Mouse (Mus musculus) neural tube, embryonic 12.5 days (tissue): ENCODE measurements around the gene Ceacam1. TPM values are rescaled to one million over a fixed set of nuclear protein-coding genes. Genes with fewer than 3 reads are reported as not detected.
"Not testable (repeated sequence)": the region's sequence is repeated elsewhere in the genome, so short reads cannot be mapped to it uniquely, and the experiment has no call there.

Experiments used
- ATAC-seq: fragments of 200-750 bp; cut with Nextera tagmentation; 2 replicates; pipeline ENCODE4 v1.8.0; 2017; ENCODE audit warnings: low read depth, mild to moderate bottlenecking, moderate TSS enrichment, moderate library complexity; ENCODE audit not compliant: low FRiP score
- H3K27ac ChIP-seq: fragments of 300-500 bp; sonication (generic); 2 replicates; pipeline ENCODE4 v1.5.1; 2016
- H3K27me3 ChIP-seq: fragments of 300-500 bp; sonication (generic); replicated peaks from 2 replicates; pipeline ENCODE4 v1.6.1; 2016; ENCODE audit warnings: mild to moderate bottlenecking
- H3K36me3 ChIP-seq: fragments of 300-500 bp; sonication (generic); 2 replicates; pipeline ENCODE4 v1.6.1; 2016; ENCODE audit warnings: mild to moderate bottlenecking
- H3K4me1 ChIP-seq: fragments of 300-500 bp; sonication (generic); 2 replicates; pipeline ENCODE4 v1.6.1; 2016
- H3K4me2 ChIP-seq: fragments of 300-500 bp; sonication (generic); replicated peaks from 2 replicates; pipeline ENCODE4 v1.6.1; 2016; ENCODE audit warnings: mild to moderate bottlenecking
- H3K4me3 ChIP-seq: fragments of 300-500 bp; sonication (generic); 2 replicates; pipeline ENCODE4 v1.5.1; 2016
- H3K9ac ChIP-seq: fragments of 300-500 bp; sonication (generic); 2 replicates; pipeline ENCODE4 v1.6.1; 2016; ENCODE audit warnings: mild to moderate bottlenecking
- H3K9me3 ChIP-seq: fragments of 300-500 bp; sonication (generic); 2 replicates; pipeline ENCODE4 v1.6.1; 2016; ENCODE audit warnings: mild to moderate bottlenecking
- WGBS: fragments of 180-500 bp; shearing (Covaris S2); methylation state at CpG from one replicate; pipeline ENCODE4 v1.1.7; 2016; 5-methylcytosine and 5-hydroxymethylcytosine counted together
- polyA plus RNA-seq: library from polyadenylated mRNA; unstranded; fragments of >200 nt; fragmentation: Nextera tagmentation; extraction: Ambion mirVana; gene quantifications from 2 replicates; pipeline ENCODE4 v1.2.1, GENCODE M21; 2016

Gene Ceacam1
- polyA plus RNA-seq, 1 experiment from 2014 or later, result 1.3 TPM

GRCm38 (mm10) chr7:25471821-25472220 is 5.6 kb downstream of the Ceacam1 start:
- not testable (repeated sequence) for H3K9ac ChIP-seq, H3K27ac ChIP-seq, H3K4me2 ChIP-seq, ATAC-seq, H3K36me3 ChIP-seq, H3K27me3 ChIP-seq, H3K4me1 ChIP-seq, H3K9me3 ChIP-seq, H3K4me3 ChIP-seq
- WGBS, result 82% methylated on average over 6 of the region's 6 CpGs

- not testable (repeated sequence) for H3K4me3 ChIP-seq, H3K27me3 ChIP-seq, H3K4me2 ChIP-seq, H3K36me3 ChIP-seq, H3K4me1 ChIP-seq, H3K9ac ChIP-seq, H3K27ac ChIP-seq, H3K9me3 ChIP-seq, ATAC-seq
- 87% methylated on average over 3 of the region's 3 CpGs for WGBS
Measured at GRCm38 (mm10) chr7:25465586-25465985, 11.8 kb downstream of the Ceacam1 start.

- H3K4me2 ChIP-seq, result no peak overlapping the region
- no peak overlapping the region for H3K27ac ChIP-seq
- no peaks in the 10 kb centered on the region for H3K4me1 ChIP-seq
- no peak for ATAC-seq
- 72% methylated on average over 1 of the region's 1 CpGs for WGBS
- no peak overlapping the region for H3K9ac ChIP-seq
- H3K27me3 ChIP-seq, result no peaks in the 10 kb centered on the region
- H3K36me3 ChIP-seq, result no peaks in the 10 kb centered on the region
- no peaks in the 10 kb centered on the region for H3K9me3 ChIP-seq
- no peak overlapping the region for H3K4me3 ChIP-seq
Measured at GRCm38 (mm10) chr7:25465010-25465409, 12.4 kb downstream of the Ceacam1 start.

GRCm38 (mm10) chr7:25462033-25462337 is 15.4 kb downstream of the Ceacam1 start:
- no CpG with 5 or more reads among the region's 1 CpGs for WGBS
- H3K27me3 ChIP-seq, H3K9me3 ChIP-seq, H3K4me1 ChIP-seq, H3K4me3 ChIP-seq, H3K9ac ChIP-seq, H3K4me2 ChIP-seq, ATAC-seq, H3K36me3 ChIP-seq, H3K27ac ChIP-seq: not testable (repeated sequence)

- not testable (repeated sequence) for H3K27ac ChIP-seq, H3K4me2 ChIP-seq, H3K9me3 ChIP-seq, H3K36me3 ChIP-seq, H3K27me3 ChIP-seq, H3K9ac ChIP-seq, H3K4me3 ChIP-seq, H3K4me1 ChIP-seq
- 76% methylated on average over 4 of the region's 5 CpGs for WGBS
- ATAC-seq, result peak; percentile 53; the same call in 1 of the 2 replicates
Measured at GRCm38 (mm10) chr7:25461336-25462032, 15.9 kb downstream of the Ceacam1 start.

GRCm38 (mm10) chr7:25452103-25452502 is 25.3 kb downstream of the Ceacam1 start:
- H3K27me3 ChIP-seq, result no peaks in the 10 kb centered on the region
- H3K4me3 ChIP-seq, result no peak overlapping the region
- no peaks in the 10 kb centered on the region for H3K9me3 ChIP-seq
- H3K27ac ChIP-seq, result no peak overlapping the region
- H3K4me2 ChIP-seq, result no peak overlapping the region
- H3K9ac ChIP-seq, result no peak overlapping the region
- ATAC-seq, result no peak
- H3K36me3 ChIP-seq, result no peaks in the 10 kb centered on the region
- WGBS, result 81% methylated on average over 3 of the region's 3 CpGs
- no peaks in the 10 kb centered on the region for H3K4me1 ChIP-seq

- ATAC-seq, result no peak
- no peaks in the 10 kb centered on the region for H3K4me1 ChIP-seq
- H3K27me3 ChIP-seq, result no peaks in the 10 kb centered on the region
- no peak overlapping the region for H3K27ac ChIP-seq
- H3K36me3 ChIP-seq, result no peaks in the 10 kb centered on the region
- no peaks in the 10 kb centered on the region for H3K9me3 ChIP-seq
- H3K4me3 ChIP-seq, result no peak overlapping the region
- H3K9ac ChIP-seq, result no peak overlapping the region
- 56% methylated on average over 9 of the region's 9 CpGs for WGBS
- H3K4me2 ChIP-seq, result no peak overlapping the region
Measured at GRCm38 (mm10) chr7:25449913-25450890, 27.2 kb downstream of the Ceacam1 start.

- Histone ChIP-seq H3K27ac (no peak overlapping the region), H3K9me3 (no peaks in the 10 kb centered on the region), H3K4me1 (no peaks in the 10 kb centered on the region), H3K4me2 (no peak overlapping the region), H3K36me3 (no peaks in the 10 kb centered on the region), H3K4me3 (no peak overlapping the region), H3K27me3 (no peaks in the 10 kb centered on the region), H3K9ac (no peak overlapping the region)
- 88% methylated on average over 6 of the region's 6 CpGs for WGBS
- ATAC-seq, result no peak
Measured at GRCm38 (mm10) chr7:25440816-25441153, 36.6 kb downstream of the Ceacam1 start.

GRCm38 (mm10) chr7:25439978-25440815 is 37.2 kb downstream of the Ceacam1 start:
- no peak overlapping the region for H3K27ac ChIP-seq
- no peak for ATAC-seq
- no peak overlapping the region for H3K4me3 ChIP-seq
- 89% methylated on average over 9 of the region's 9 CpGs for WGBS
- H3K27me3 ChIP-seq, result no peaks in the 10 kb centered on the region
- H3K4me1 ChIP-seq, result no peaks in the 10 kb centered on the region
- H3K9me3 ChIP-seq, result no peaks in the 10 kb centered on the region
- no peaks in the 10 kb centered on the region for H3K36me3 ChIP-seq
- H3K4me2 ChIP-seq, result no peak overlapping the region
- no peak overlapping the region for H3K9ac ChIP-seq

GRCm38 (mm10) chr7:25439124-25439822 is 38.1 kb downstream of the Ceacam1 start:
- 90% methylated on average over 8 of the region's 8 CpGs for WGBS
- ATAC-seq, result no peak
- Histone ChIP-seq H3K4me1 (no peaks in the 10 kb centered on the region), H3K9ac (no peak overlapping the region), H3K36me3 (no peaks in the 10 kb centered on the region), H3K27me3 (no peaks in the 10 kb centered on the region), H3K27ac (no peak overlapping the region), H3K4me2 (no peak overlapping the region), H3K4me3 (no peak overlapping the region), H3K9me3 (no peaks in the 10 kb centered on the region)

- Histone ChIP-seq H3K27ac (no peak overlapping the region), H3K36me3 (no peaks in the 10 kb centered on the region), H3K9ac (no peak overlapping the region), H3K4me3 (no peak overlapping the region), H3K4me2 (no peak overlapping the region), H3K4me1 (peaks cover 9% of the 10 kb centered on the region), H3K27me3 (no peaks in the 10 kb centered on the region), H3K9me3 (no peaks in the 10 kb centered on the region)
- 87% methylated on average over 2 of the region's 2 CpGs for WGBS
- no peak for ATAC-seq
Measured at GRCm38 (mm10) chr7:25436704-25437103, 40.7 kb downstream of the Ceacam1 start.

- Histone ChIP-seq H3K9ac (no peak overlapping the region), H3K27me3 (no peaks in the 10 kb centered on the region)
- 84% methylated on average over 6 of the region's 6 CpGs for WGBS
Measured at GRCm38 (mm10) chr7:25436226-25436625, 41.2 kb downstream of the Ceacam1 start.

More at GRCm38 (mm10) chr7:25436226-25436625, 41.2 kb downstream of the Ceacam1 start:
- Histone ChIP-seq H3K9me3 (no peaks in the 10 kb centered on the region), H3K4me2 (no peak overlapping the region), H3K4me1 (peaks cover 9% of the 10 kb centered on the region), H3K27ac (no peak overlapping the region), H3K4me3 (no peak overlapping the region), H3K36me3 (no peaks in the 10 kb centered on the region)
- ATAC-seq, result no peak
